Mouse (Mus musculus) E14TG2a.4 (cell line): ENCODE results near the gene Slc1a1.
A peak's percentile ranks its signal among the peaks of the same experiment; 100 is the strongest.

ENCODE experiments used
- H3K27me3 ChIP-seq: 2 replicates; pipeline ENCODE4 v1.6.1; 2014; ENCODE audit warnings: low read length, control low read depth; ENCODE audit not compliant: insufficient read depth
- H3K36me3 ChIP-seq: 2 replicates; pipeline ENCODE4 v1.6.1; 2014; ENCODE audit warnings: low read length, control low read depth; ENCODE audit not compliant: insufficient read depth
- H3K4me1 ChIP-seq: replicated peaks from 2 replicates; pipeline ENCODE4 v1.6.1; 2014; ENCODE audit warnings: low read depth, low read length, control low read depth
- H3K4me3 ChIP-seq: replicated peaks from 2 replicates; pipeline ENCODE4 v1.5.1; 2014; ENCODE audit warnings: mild to moderate bottlenecking, low read length
- H3K9me3 ChIP-seq: 2 replicates; pipeline ENCODE4 v1.6.1; 2014; ENCODE audit warnings: low read length, control low read depth
- CTCF ChIP-seq: conservative IDR thresholded peaks from 2 replicates; pipeline ENCODE4 v1.5.1; 2014; ENCODE audit warnings: low read length
- NANOG ChIP-seq: IDR thresholded peaks from 2 replicates; pipeline ENCODE4 v1.6.1; 2014; ENCODE audit warnings: borderline replicate concordance, low read length, mixed read lengths
- POU5F1 ChIP-seq: IDR thresholded peaks from 2 replicates; pipeline ENCODE4 v1.6.1; 2014; ENCODE audit warnings: low read length, borderline replicate concordance

Gene Slc1a1

DNA sequence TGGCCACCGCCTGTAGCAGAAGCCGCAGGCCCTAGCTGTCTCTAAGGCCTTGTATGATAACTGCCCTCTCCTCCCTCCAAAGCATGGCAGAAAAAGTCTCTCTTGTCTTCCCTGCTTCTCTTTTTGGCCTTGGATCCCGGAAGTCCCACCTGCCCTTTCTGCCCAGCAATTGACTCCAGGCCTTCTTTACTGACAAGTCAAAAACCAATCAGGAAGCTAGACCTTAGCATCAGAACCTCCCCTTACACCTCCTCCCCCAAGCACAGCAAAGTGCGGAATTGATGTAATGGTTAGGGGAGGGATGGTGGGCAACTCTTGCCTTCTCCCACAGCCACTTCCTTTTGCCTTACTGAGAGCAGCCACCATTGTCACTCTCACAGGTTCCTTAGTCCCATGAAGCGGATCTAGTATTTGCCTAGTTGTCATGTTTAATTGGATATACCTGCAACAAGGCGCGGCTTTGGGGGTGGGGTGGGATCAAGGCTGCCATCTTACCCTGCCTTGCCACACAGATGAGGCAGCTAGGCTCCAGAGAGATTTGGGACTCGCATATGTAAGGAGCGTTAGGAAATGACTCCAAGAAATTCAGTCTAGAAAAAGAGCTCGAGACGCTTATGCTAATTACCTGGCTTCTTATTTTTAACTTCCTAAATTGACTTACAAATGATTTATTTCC, 27.9 kb upstream of the Slc1a1 start:
- Histone ChIP-seq H3K4me3 (peak overlapping the region; percentile 63), H3K36me3 (no peaks in the 10 kb centered on the region), H3K27me3 (no peaks in the 10 kb centered on the region), H3K9me3 (no peaks in the 10 kb centered on the region), H3K4me1 (peaks cover 19% of the 10 kb centered on the region)
- TF ChIP-seq POU5F1: no peak

DNA sequence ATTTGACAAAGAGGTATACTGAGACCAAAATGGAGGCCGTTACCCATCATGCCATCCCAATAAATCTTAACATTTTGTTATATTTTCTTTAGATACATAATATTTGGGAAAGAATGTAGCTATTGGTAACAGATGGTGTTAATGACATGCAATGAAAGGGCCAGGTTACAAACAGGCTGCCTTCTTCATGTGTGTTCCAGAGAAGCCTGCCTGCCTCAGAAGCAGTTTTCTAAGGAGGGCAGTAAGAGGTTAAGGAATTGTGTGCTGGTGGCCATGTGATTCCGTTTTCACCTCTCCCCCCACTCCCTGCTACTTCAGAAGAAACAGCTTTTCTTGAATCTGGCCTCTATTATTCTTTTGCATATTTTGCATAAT, 27.4 kb upstream of the Slc1a1 start:
- no peaks in the 10 kb centered on the region for H3K36me3 ChIP-seq
- H3K27me3 ChIP-seq: no peaks in the 10 kb centered on the region
- TF ChIP-seq NANOG: no peak
- no peak for TF ChIP-seq CTCF
- no peak for TF ChIP-seq POU5F1
- no peaks in the 10 kb centered on the region for H3K9me3 ChIP-seq
- H3K4me1 ChIP-seq: peaks cover 19% of the 10 kb centered on the region
- no peak overlapping the region for H3K4me3 ChIP-seq

- H3K9me3 ChIP-seq: no peaks in the 10 kb centered on the region
- no peak overlapping the region for H3K4me3 ChIP-seq
- H3K36me3 ChIP-seq: no peaks in the 10 kb centered on the region
- TF ChIP-seq CTCF: no peak
- H3K4me1 ChIP-seq: peaks cover 21% of the 10 kb centered on the region
- H3K27me3 ChIP-seq: no peaks in the 10 kb centered on the region
Measured at GRCm38 (mm10) chr19:28818286-28818685, 16.6 kb upstream of the Slc1a1 start.

DNA sequence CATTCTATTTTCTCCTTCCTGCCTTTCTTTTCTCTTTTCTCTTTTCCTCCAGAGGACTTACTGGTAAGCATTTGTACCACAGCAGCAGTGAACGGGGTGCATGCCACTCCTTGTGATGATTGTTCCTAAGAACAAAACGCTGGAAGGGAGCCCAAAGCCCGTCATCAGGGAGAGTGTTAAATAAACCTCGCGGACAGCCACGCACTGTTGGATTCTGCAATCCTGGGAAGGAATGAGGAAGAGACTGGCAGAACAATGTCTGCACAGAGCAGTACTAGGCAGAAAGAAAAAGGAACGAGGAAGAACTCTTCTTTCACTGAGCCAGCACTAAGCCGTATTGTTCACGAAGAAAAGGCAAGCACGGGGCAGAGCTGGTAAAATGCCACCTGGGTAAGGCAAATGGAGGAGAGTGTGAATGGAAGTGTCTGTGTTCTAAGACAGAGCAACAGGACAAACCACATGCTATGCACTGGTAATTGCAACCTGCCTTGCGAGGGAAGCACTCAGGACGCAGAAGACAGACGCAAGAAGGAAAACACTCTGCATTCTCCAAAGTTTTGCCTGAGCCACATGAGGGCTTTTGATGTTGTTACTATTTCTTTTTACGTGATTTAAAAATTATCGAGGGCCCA, 7.0 kb upstream of the Slc1a1 start:
- peaks cover 6% of the 10 kb centered on the region; the same call in 1 of the 2 replicates for H3K9me3 ChIP-seq
- peaks cover 13% of the 10 kb centered on the region for H3K27me3 ChIP-seq
- peaks cover 6% of the 10 kb centered on the region for H3K4me1 ChIP-seq
- TF ChIP-seq POU5F1 (no peak), CTCF (no peak), NANOG (no peak)
- no peak overlapping the region for H3K4me3 ChIP-seq
- no peaks in the 10 kb centered on the region for H3K36me3 ChIP-seq

DNA sequence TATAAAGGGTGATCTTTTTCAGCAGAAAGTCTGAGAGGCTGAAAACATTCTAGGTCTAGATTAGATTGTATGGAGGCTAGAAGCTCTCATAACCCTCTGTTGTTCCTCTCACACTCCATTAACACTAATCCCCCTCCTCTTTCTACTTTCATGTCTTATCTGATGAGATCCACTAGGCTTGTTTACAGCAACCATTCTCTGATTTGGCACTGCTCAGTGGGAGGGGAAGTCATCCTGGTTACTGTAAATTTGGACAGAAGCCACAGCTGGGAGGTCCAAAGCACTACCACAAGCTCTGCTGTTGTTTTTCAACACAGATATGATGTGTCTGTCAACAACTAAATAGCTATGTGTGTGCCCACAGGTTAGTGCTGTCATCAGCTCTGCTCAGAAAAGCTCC, 3.5 kb upstream of the Slc1a1 start:
- peaks cover 35% of the 10 kb centered on the region for H3K27me3 ChIP-seq
- TF ChIP-seq NANOG (no peak), POU5F1 (no peak), CTCF (no peak)
- H3K4me3 ChIP-seq: no peak overlapping the region
- H3K9me3 ChIP-seq: peaks cover 6% of the 10 kb centered on the region; the same call in 1 of the 2 replicates
- peaks cover 26% of the 10 kb centered on the region for H3K4me1 ChIP-seq
- H3K36me3 ChIP-seq: no peaks in the 10 kb centered on the region

DNA sequence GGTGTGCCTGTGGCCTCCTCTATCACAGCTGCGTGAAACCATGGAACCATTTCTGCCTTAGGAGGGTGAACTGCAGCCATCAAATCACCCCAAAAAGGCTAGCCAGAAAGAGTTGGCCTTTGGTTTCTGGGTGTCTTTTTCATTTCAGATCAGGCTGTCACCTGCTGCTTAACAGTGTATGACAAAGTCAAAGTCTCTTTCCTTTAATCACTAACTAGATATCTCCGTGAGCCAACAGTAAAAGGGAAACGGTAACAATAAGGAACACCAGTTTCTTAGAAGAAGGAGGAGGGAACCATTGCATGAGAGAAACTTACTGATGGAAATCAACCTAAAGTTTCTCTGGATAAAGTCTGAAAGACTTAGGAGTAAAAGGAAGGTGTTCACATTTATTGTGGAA, 2.2 kb upstream of the Slc1a1 start:
- H3K4me3 ChIP-seq: no peak overlapping the region
- H3K27me3 ChIP-seq: peaks cover 38% of the 10 kb centered on the region
- H3K9me3 ChIP-seq: peaks cover 6% of the 10 kb centered on the region; the same call in 1 of the 2 replicates
- H3K4me1 ChIP-seq: peaks cover 34% of the 10 kb centered on the region
- TF ChIP-seq CTCF: no peak
- TF ChIP-seq NANOG: no peak
- no peak for TF ChIP-seq POU5F1
- no peaks in the 10 kb centered on the region for H3K36me3 ChIP-seq

DNA sequence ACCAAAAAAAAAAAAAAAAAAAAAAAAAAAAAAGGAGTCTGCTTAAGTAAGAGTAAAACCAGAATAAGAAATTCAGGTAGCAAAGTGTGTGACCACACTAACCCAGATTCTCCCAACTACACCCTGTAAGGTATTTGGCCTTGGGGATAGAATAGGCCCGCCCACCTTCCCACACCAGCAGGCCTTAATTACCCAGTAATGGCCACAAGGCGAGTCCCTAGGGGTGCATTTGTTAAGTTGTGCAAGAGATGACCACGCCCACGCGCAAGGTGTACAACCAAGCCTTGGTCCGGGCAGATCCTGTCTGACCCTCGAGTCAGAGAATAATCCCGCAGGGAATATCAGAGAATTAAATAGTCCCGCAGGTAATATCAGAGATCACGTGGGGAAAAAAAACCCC, 461 bp upstream of the Slc1a1 start:
- peak overlapping the region; percentile 83 for H3K4me3 ChIP-seq

GRCm38 (mm10) chr19:28835500-28835864, 633 bp downstream of the Slc1a1 start:
- H3K4me3 ChIP-seq: peak overlapping the region; percentile 83
- peaks cover 54% of the 10 kb centered on the region for H3K4me1 ChIP-seq
- peaks cover 6% of the 10 kb centered on the region; the same call in 1 of the 2 replicates for H3K9me3 ChIP-seq
- H3K27me3 ChIP-seq: peaks cover 38% of the 10 kb centered on the region
- TF ChIP-seq POU5F1: no peak
- TF ChIP-seq NANOG: no peak
- no peak for TF ChIP-seq CTCF
- H3K36me3 ChIP-seq: no peaks in the 10 kb centered on the region

More for the DNA sequence above, 461 bp upstream of the Slc1a1 start:
- H3K36me3 ChIP-seq: no peaks in the 10 kb centered on the region
- H3K4me1 ChIP-seq: peaks cover 46% of the 10 kb centered on the region
- H3K9me3 ChIP-seq: peaks cover 6% of the 10 kb centered on the region; the same call in 1 of the 2 replicates
- peaks cover 38% of the 10 kb centered on the region for H3K27me3 ChIP-seq
- TF ChIP-seq POU5F1 (no peak), NANOG (0 out of 2 replicates have a peak, but pooled peaks have one; percentile 10)

DNA sequence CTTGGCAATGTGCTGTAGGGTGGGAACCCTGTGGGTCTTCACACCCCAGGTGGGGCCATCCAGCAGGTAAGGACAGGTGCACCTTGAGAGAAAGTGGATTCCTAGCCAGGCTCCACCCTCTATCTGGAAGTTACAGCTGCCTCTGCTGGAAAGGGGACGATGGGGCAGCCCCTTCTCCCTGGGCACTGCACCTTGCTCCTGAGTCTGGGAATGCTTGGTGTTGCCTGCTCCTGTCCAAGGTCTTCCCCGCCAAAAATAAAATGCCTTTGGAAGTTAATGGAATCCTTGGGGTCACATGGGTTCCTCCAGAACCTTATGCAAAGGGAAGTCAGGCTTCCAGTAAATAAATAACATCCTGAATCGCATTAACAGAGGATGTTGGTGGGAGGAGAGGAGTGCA, 1.3 kb downstream of the Slc1a1 start:
- Histone ChIP-seq H3K4me1 (peaks cover 57% of the 10 kb centered on the region), H3K36me3 (no peaks in the 10 kb centered on the region), H3K9me3 (peaks cover 2% of the 10 kb centered on the region; the same call in 1 of the 2 replicates), H3K4me3 (peak overlapping the region; percentile 83; the same call in 1 of the 2 replicates), H3K27me3 (peaks cover 38% of the 10 kb centered on the region)
- TF ChIP-seq POU5F1 (no peak), NANOG (no peak), CTCF (no peak)
